Mouse (Mus musculus) NIH3T3 (cell line): ENCODE data around the gene Mtnr1b.

Experiments
- DNase-seq: peaks from one replicate; pipeline ENCODE4 v3.0.0-alpha.2; 2012; ENCODE audit warnings: low read depth

Mtnr1b gene

GRCm38 (mm10) chr9:15802413-15803027, 71.8 kb downstream of the Mtnr1b start:
- DNase-seq: no peak

GRCm38 (mm10) chr9:15800402-15800801, 74.0 kb downstream of the Mtnr1b start:
- DNase-seq: no peak

- no peak for DNase-seq
These were observed 79.9 kb downstream of the Mtnr1b start for GRCm38 (mm10) chr9:15794408-15794807.

GRCm38 (mm10) chr9:15792076-15792475, 82.3 kb downstream of the Mtnr1b start:
- no peak for DNase-seq

- DNase-seq: no peak
These were observed 87.7 kb downstream of the Mtnr1b start for GRCm38 (mm10) chr9:15786610-15787009.

- no peak for DNase-seq
These were observed 88.2 kb downstream of the Mtnr1b start for GRCm38 (mm10) chr9:15786192-15786591.

GRCm38 (mm10) chr9:15781936-15782335, 92.4 kb downstream of the Mtnr1b start:
- no peak for DNase-seq

- DNase-seq: no peak
These were observed 99.4 kb downstream of the Mtnr1b start for GRCm38 (mm10) chr9:15774911-15775310.
